Mouse (Mus musculus): ENCODE results near the gene Kdm4c. TPM values are rescaled to one million over a fixed set of nuclear protein-coding genes. Genes with fewer than 3 reads are reported as not detected.

The Kdm4c gene
- polyA plus RNA-seq, 1 experiment from 2014 or later = 8.9 TPM

- Histone ChIP-seq H3K36me3 (ENCODE audit: insufficient read depth, low read length) (no peaks in the 10 kb centered on the region), H3K27ac (ENCODE audit: low read length) (no peak overlapping the region), H3K9ac (replicated peaks; ENCODE audit: low read depth) (no peak overlapping the region), H3K4me1 (ENCODE audit: insufficient read depth, low read depth, low read length) (no peaks in the 10 kb centered on the region), H3K9me3 (ENCODE audit: low read length) (no peaks in the 10 kb centered on the region), H3K27me3 (replicated peaks; ENCODE audit: insufficient read depth, low read length) (no peaks in the 10 kb centered on the region), H3K4me3 (ENCODE audit: low read depth, low read length) (no peak overlapping the region), H3K4me2 (replicated peaks; ENCODE audit: low read depth, low read length) (no peak overlapping the region)
- DNase-seq (ENCODE audit: low spot score) (no peak), ATAC-seq (no peak)
- 87% methylated on average over 3 of the region's 3 CpGs for WGBS
- no peak for TF ChIP-seq CTCF (IDR thresholded peaks at IDR 0.05)
- TF ChIP-seq EP300 (IDR thresholded peaks at IDR 0.05) = no peak
Observed at GRCm38 (mm10) chr4:74233534-74233933, 8.8 kb upstream of the Kdm4c start.

- TF ChIP-seq EP300 (IDR thresholded peaks at IDR 0.05) (no peak), CTCF (IDR thresholded peaks at IDR 0.05) (peak; percentile 40)
- H3K9ac ChIP-seq (replicated peaks; ENCODE audit: low read depth) = peak overlapping the region; percentile 87
Observed at GRCm38 (mm10) chr4:74251348-74252244, 9.3 kb downstream of the Kdm4c start.

GRCm38 (mm10) chr4:74252245-74253105 lies 10.2 kb downstream of the Kdm4c start:
- WGBS = under 1% methylated on average over 41 of the region's 46 CpGs
- H3K4me1 ChIP-seq (ENCODE audit: insufficient read depth, low read depth, low read length) = peaks cover 3% of the 10 kb centered on the region; the same call in 1 of the 2 replicates
- TF ChIP-seq CTCF (IDR thresholded peaks at IDR 0.05) = no peak
- no peak for TF ChIP-seq EP300 (IDR thresholded peaks at IDR 0.05)
- H3K9me3 ChIP-seq (ENCODE audit: low read length) = no peaks in the 10 kb centered on the region
- H3K4me2 ChIP-seq (replicated peaks; ENCODE audit: low read depth, low read length) = peak overlapping the region; percentile 71
- peak; percentile 71 for DNase-seq (ENCODE audit: low spot score)
- no peaks in the 10 kb centered on the region for H3K27me3 ChIP-seq (replicated peaks; ENCODE audit: insufficient read depth, low read length)
- no peaks in the 10 kb centered on the region for H3K36me3 ChIP-seq (ENCODE audit: insufficient read depth, low read length)
- peak; percentile 19 for ATAC-seq
- H3K4me3 ChIP-seq (ENCODE audit: low read depth, low read length) = peak overlapping the region; percentile 82
- peak overlapping the region; percentile 87 for H3K9ac ChIP-seq (replicated peaks; ENCODE audit: low read depth)
- peak overlapping the region; percentile 92 for H3K27ac ChIP-seq (ENCODE audit: low read length)

More at GRCm38 (mm10) chr4:74251348-74252244, 9.3 kb downstream of the Kdm4c start:
- H3K27ac ChIP-seq (ENCODE audit: low read length) = peak overlapping the region; percentile 92
- no peaks in the 10 kb centered on the region for H3K27me3 ChIP-seq (replicated peaks; ENCODE audit: insufficient read depth, low read length)
- no peaks in the 10 kb centered on the region for H3K36me3 ChIP-seq (ENCODE audit: insufficient read depth, low read length)
- ATAC-seq (peak; percentile 99), DNase-seq (ENCODE audit: low spot score) (peak; percentile 98)
- H3K4me3 ChIP-seq (ENCODE audit: low read depth, low read length) = peak overlapping the region; percentile 82
- WGBS = under 1% methylated on average over 63 of the region's 68 CpGs
- H3K4me2 ChIP-seq (replicated peaks; ENCODE audit: low read depth, low read length) = peak overlapping the region; percentile 71
- H3K4me1 ChIP-seq (ENCODE audit: insufficient read depth, low read depth, low read length) = peaks cover 3% of the 10 kb centered on the region; the same call in 1 of the 2 replicates
- no peaks in the 10 kb centered on the region for H3K9me3 ChIP-seq (ENCODE audit: low read length)

- no peak overlapping the region for H3K27ac ChIP-seq (ENCODE audit: low read length)
- H3K27me3 ChIP-seq (replicated peaks; ENCODE audit: insufficient read depth, low read length) = no peaks in the 10 kb centered on the region
- TF ChIP-seq EP300 (IDR thresholded peaks at IDR 0.05) = no peak
- no peak for TF ChIP-seq CTCF (IDR thresholded peaks at IDR 0.05)
- no peak for DNase-seq (ENCODE audit: low spot score)
- WGBS = 26% methylated on average over 5 of the region's 5 CpGs
- no peak overlapping the region for H3K4me2 ChIP-seq (replicated peaks; ENCODE audit: low read depth, low read length)
- H3K9me3 ChIP-seq (ENCODE audit: low read length) = no peaks in the 10 kb centered on the region
- ATAC-seq = no peak
- H3K9ac ChIP-seq (replicated peaks; ENCODE audit: low read depth) = no peak overlapping the region
- H3K4me1 ChIP-seq (ENCODE audit: insufficient read depth, low read depth, low read length) = peaks cover 3% of the 10 kb centered on the region; the same call in 1 of the 2 replicates
- no peaks in the 10 kb centered on the region for H3K36me3 ChIP-seq (ENCODE audit: insufficient read depth, low read length)
- H3K4me3 ChIP-seq (ENCODE audit: low read depth, low read length) = no peak overlapping the region
Observed at GRCm38 (mm10) chr4:74257882-74258281, 15.6 kb downstream of the Kdm4c start.

- 56% methylated on average over 1 of the region's 1 CpGs for WGBS
- TF ChIP-seq EP300 (IDR thresholded peaks at IDR 0.05) (no peak), CTCF (IDR thresholded peaks at IDR 0.05) (no peak)
- H3K27ac ChIP-seq (ENCODE audit: low read length) = no peak overlapping the region
- no peak overlapping the region for H3K9ac ChIP-seq (replicated peaks; ENCODE audit: low read depth)
- H3K36me3 ChIP-seq (ENCODE audit: insufficient read depth, low read length) = no peaks in the 10 kb centered on the region
- DNase-seq (ENCODE audit: low spot score) = no peak
- H3K4me2 ChIP-seq (replicated peaks; ENCODE audit: low read depth, low read length) = no peak overlapping the region
- H3K27me3 ChIP-seq (replicated peaks; ENCODE audit: insufficient read depth, low read length) = no peaks in the 10 kb centered on the region
- H3K9me3 ChIP-seq (ENCODE audit: low read length) = no peaks in the 10 kb centered on the region
- H3K4me3 ChIP-seq (ENCODE audit: low read depth, low read length) = no peak overlapping the region
- no peak for ATAC-seq
- no peaks in the 10 kb centered on the region for H3K4me1 ChIP-seq (ENCODE audit: insufficient read depth, low read depth, low read length)
Observed at GRCm38 (mm10) chr4:74258538-74258937, 16.2 kb downstream of the Kdm4c start.

- Histone ChIP-seq H3K9ac (replicated peaks; ENCODE audit: low read depth) (no peak overlapping the region), H3K27ac (ENCODE audit: low read length) (no peak overlapping the region), H3K4me2 (replicated peaks; ENCODE audit: low read depth, low read length) (no peak overlapping the region), H3K36me3 (ENCODE audit: insufficient read depth, low read length) (no peaks in the 10 kb centered on the region), H3K27me3 (replicated peaks; ENCODE audit: insufficient read depth, low read length) (no peaks in the 10 kb centered on the region), H3K4me1 (ENCODE audit: insufficient read depth, low read depth, low read length) (no peaks in the 10 kb centered on the region), H3K9me3 (ENCODE audit: low read length) (no peaks in the 10 kb centered on the region), H3K4me3 (ENCODE audit: low read depth, low read length) (no peak overlapping the region)
- no peak for TF ChIP-seq CTCF (IDR thresholded peaks at IDR 0.05)
- TF ChIP-seq EP300 (IDR thresholded peaks at IDR 0.05) = no peak
- ATAC-seq (no peak), DNase-seq (ENCODE audit: low spot score) (no peak)
- 38% methylated on average over 3 of the region's 3 CpGs for WGBS
Observed at GRCm38 (mm10) chr4:74259331-74259730, 17.0 kb downstream of the Kdm4c start.

Measured in lung, postnatal 0 days (tissue).